Mouse (Mus musculus): ENCODE results near the gene B3galt1. TPM values are rescaled to one million over a fixed set of nuclear protein-coding genes. Genes with fewer than 3 reads are reported as not detected.

Gene B3galt1
- polyA plus RNA-seq, 1 experiment from 2014 or later, result 45.2 TPM

GRCm38 (mm10) chr2:67567141-67567680 is 1.5 kb downstream of the B3galt1 start:
- Histone ChIP-seq H3K4me2 (ENCODE audit: low read length) (peak overlapping the region; percentile 98), H3K36me3 (ENCODE audit: control insufficient read depth, insufficient read depth, low read length) (no peaks in the 10 kb centered on the region), H3K4me3 (ENCODE audit: low read depth, low read length) (peak overlapping the region; percentile 55), H3K9ac (ENCODE audit: low read length) (peak overlapping the region; percentile 82), H3K9me3 (replicated peaks; ENCODE audit: control insufficient read depth, low read length) (no peaks in the 10 kb centered on the region), H3K27ac (ENCODE audit: low read depth, low read length) (no peak overlapping the region), H3K27me3 (replicated peaks; ENCODE audit: control insufficient read depth, insufficient read depth, low read length) (no peaks in the 10 kb centered on the region), H3K4me1 (ENCODE audit: control insufficient read depth, insufficient read depth, low read length) (peaks cover 8% of the 10 kb centered on the region)
- WGBS, result 7% methylated on average over 8 of the region's 8 CpGs
- peak; percentile 31 for DNase-seq (ENCODE audit: low spot score)
- ATAC-seq, result no peak

DNA sequence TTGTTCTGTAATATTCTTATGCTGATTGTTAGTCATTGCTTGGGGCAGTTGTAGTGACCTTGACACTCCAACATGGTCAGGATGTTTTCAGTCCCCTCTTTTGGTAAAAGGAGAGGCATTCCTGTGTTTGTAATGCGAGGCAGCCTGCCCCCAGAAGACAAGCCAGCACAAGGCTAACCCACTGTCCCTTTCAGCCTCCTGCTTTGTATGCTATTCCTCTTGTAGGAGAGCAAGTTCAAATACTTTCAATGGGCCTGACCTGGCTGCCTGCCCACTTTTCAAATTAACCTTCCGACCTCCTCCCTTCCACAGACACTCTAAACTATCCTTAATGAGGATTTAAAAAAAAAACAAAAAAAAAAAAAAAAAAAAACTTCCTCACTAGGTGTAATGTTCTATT is 11.0 kb downstream of the B3galt1 start:
- Histone ChIP-seq H3K4me1 (ENCODE audit: control insufficient read depth, insufficient read depth, low read length) (no peaks in the 10 kb centered on the region), H3K9ac (ENCODE audit: low read length) (no peak overlapping the region), H3K27me3 (replicated peaks; ENCODE audit: control insufficient read depth, insufficient read depth, low read length) (no peaks in the 10 kb centered on the region), H3K4me2 (ENCODE audit: low read length) (no peak overlapping the region), H3K27ac (ENCODE audit: low read depth, low read length) (no peak overlapping the region), H3K9me3 (replicated peaks; ENCODE audit: control insufficient read depth, low read length) (no peaks in the 10 kb centered on the region), H3K4me3 (ENCODE audit: low read depth, low read length) (no peak overlapping the region), H3K36me3 (ENCODE audit: control insufficient read depth, insufficient read depth, low read length) (no peaks in the 10 kb centered on the region)
- WGBS, result 4% methylated on average over 2 of the region's 2 CpGs
- DNase-seq (ENCODE audit: low spot score), result peak; percentile 21
- peak; percentile 44; the same call in 1 of the 2 replicates for ATAC-seq

GRCm38 (mm10) chr2:67583091-67583490 is 17.4 kb downstream of the B3galt1 start:
- no peak for DNase-seq (ENCODE audit: low spot score)
- Histone ChIP-seq H3K27ac (ENCODE audit: low read depth, low read length) (no peak overlapping the region), H3K4me1 (ENCODE audit: control insufficient read depth, insufficient read depth, low read length) (no peaks in the 10 kb centered on the region), H3K4me2 (ENCODE audit: low read length) (no peak overlapping the region), H3K36me3 (ENCODE audit: control insufficient read depth, insufficient read depth, low read length) (no peaks in the 10 kb centered on the region), H3K4me3 (ENCODE audit: low read depth, low read length) (no peak overlapping the region), H3K9me3 (replicated peaks; ENCODE audit: control insufficient read depth, low read length) (no peaks in the 10 kb centered on the region), H3K9ac (ENCODE audit: low read length) (no peak overlapping the region), H3K27me3 (replicated peaks; ENCODE audit: control insufficient read depth, insufficient read depth, low read length) (no peaks in the 10 kb centered on the region)
- no peak for ATAC-seq
- WGBS, result 25% methylated on average over 2 of the region's 2 CpGs

- no peaks in the 10 kb centered on the region for H3K4me1 ChIP-seq (ENCODE audit: control insufficient read depth, insufficient read depth, low read length)
- H3K4me2 ChIP-seq (ENCODE audit: low read length), result no peak overlapping the region
- H3K27me3 ChIP-seq (replicated peaks; ENCODE audit: control insufficient read depth, insufficient read depth, low read length), result no peaks in the 10 kb centered on the region
- no peak overlapping the region for H3K9ac ChIP-seq (ENCODE audit: low read length)
- ATAC-seq, result no peak
- no peak for DNase-seq (ENCODE audit: low spot score)
- H3K27ac ChIP-seq (ENCODE audit: low read depth, low read length), result no peak overlapping the region
- no peaks in the 10 kb centered on the region for H3K9me3 ChIP-seq (replicated peaks; ENCODE audit: control insufficient read depth, low read length)
- H3K4me3 ChIP-seq (ENCODE audit: low read depth, low read length), result no peak overlapping the region
- H3K36me3 ChIP-seq (ENCODE audit: control insufficient read depth, insufficient read depth, low read length), result no peaks in the 10 kb centered on the region
These were observed 24.7 kb downstream of the B3galt1 start for GRCm38 (mm10) chr2:67590408-67590807.

DNA sequence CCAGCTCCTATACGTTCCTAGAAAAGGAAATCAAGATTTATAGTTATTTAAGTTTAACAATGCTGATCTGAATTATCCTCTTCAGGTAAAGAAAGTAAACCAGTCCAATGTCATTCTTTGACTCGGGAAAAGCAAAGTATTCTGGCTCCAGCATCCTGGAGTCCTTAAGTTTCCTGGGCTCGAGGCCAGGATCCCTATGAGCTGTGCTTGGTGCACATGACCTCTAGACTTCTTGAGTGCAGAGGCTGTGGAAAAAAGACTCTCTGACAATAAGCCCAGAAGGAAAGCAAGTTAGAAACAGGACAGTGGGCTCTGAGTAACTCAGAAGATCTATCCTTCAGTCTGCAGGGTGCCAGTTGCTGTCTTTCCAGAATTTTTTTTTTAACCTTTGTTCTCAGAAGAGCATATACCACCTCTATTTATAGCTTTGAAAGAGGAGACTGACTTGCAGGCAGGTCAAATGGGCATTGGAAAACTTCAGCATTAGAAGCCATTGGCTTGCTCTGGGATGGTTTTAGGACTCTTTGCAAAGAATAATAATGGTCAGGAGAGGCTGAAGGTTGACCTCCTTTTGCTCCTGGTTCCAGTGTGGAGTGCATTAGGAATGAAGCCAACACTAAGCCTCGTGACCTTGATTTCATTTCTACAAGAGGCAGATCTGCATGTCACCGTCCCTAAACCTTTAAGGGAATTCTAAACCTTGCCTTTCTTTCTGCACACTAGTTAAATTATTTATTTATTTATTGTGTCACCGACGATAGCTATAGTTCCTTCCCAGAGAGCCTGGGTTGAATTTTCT is 26.4 kb downstream of the B3galt1 start:
- no peaks in the 10 kb centered on the region for H3K36me3 ChIP-seq (ENCODE audit: control insufficient read depth, insufficient read depth, low read length)
- no peak overlapping the region for H3K27ac ChIP-seq (ENCODE audit: low read depth, low read length)
- 82% methylated on average over 7 of the region's 7 CpGs for WGBS
- H3K9me3 ChIP-seq (replicated peaks; ENCODE audit: control insufficient read depth, low read length), result no peaks in the 10 kb centered on the region
- H3K4me1 ChIP-seq (ENCODE audit: control insufficient read depth, insufficient read depth, low read length), result no peaks in the 10 kb centered on the region
- ATAC-seq, result no peak
- H3K4me2 ChIP-seq (ENCODE audit: low read length), result no peak overlapping the region
- DNase-seq (ENCODE audit: low spot score), result no peak
- no peak overlapping the region for H3K9ac ChIP-seq (ENCODE audit: low read length)
- H3K4me3 ChIP-seq (ENCODE audit: low read depth, low read length), result no peak overlapping the region
- H3K27me3 ChIP-seq (replicated peaks; ENCODE audit: control insufficient read depth, insufficient read depth, low read length), result no peaks in the 10 kb centered on the region

GRCm38 (mm10) chr2:67622902-67623301 is 57.2 kb downstream of the B3galt1 start:
- no peak overlapping the region for H3K4me2 ChIP-seq (ENCODE audit: low read length)
- no peaks in the 10 kb centered on the region for H3K27me3 ChIP-seq (replicated peaks; ENCODE audit: control insufficient read depth, insufficient read depth, low read length)
- H3K9me3 ChIP-seq (replicated peaks; ENCODE audit: control insufficient read depth, low read length), result no peaks in the 10 kb centered on the region
- DNase-seq (ENCODE audit: low spot score), result no peak
- no peak overlapping the region for H3K9ac ChIP-seq (ENCODE audit: low read length)
- ATAC-seq, result no peak
- no peak overlapping the region for H3K27ac ChIP-seq (ENCODE audit: low read depth, low read length)
- H3K4me3 ChIP-seq (ENCODE audit: low read depth, low read length), result no peak overlapping the region
- H3K36me3 ChIP-seq (ENCODE audit: control insufficient read depth, insufficient read depth, low read length), result no peaks in the 10 kb centered on the region
- H3K4me1 ChIP-seq (ENCODE audit: control insufficient read depth, insufficient read depth, low read length), result no peaks in the 10 kb centered on the region

GRCm38 (mm10) chr2:67627667-67628066 is 62.0 kb downstream of the B3galt1 start:
- Histone ChIP-seq H3K9me3 (replicated peaks; ENCODE audit: control insufficient read depth, low read length) (no peaks in the 10 kb centered on the region), H3K36me3 (ENCODE audit: control insufficient read depth, insufficient read depth, low read length) (no peaks in the 10 kb centered on the region), H3K4me1 (ENCODE audit: control insufficient read depth, insufficient read depth, low read length) (no peaks in the 10 kb centered on the region), H3K27ac (ENCODE audit: low read depth, low read length) (no peak overlapping the region), H3K27me3 (replicated peaks; ENCODE audit: control insufficient read depth, insufficient read depth, low read length) (no peaks in the 10 kb centered on the region), H3K4me3 (ENCODE audit: low read depth, low read length) (no peak overlapping the region), H3K9ac (ENCODE audit: low read length) (no peak overlapping the region), H3K4me2 (ENCODE audit: low read length) (no peak overlapping the region)
- ATAC-seq (no peak), DNase-seq (ENCODE audit: low spot score) (no peak)
- WGBS, result 74% methylated on average over 3 of the region's 3 CpGs

GRCm38 (mm10) chr2:67628289-67628688 is 62.6 kb downstream of the B3galt1 start:
- no peaks in the 10 kb centered on the region for H3K27me3 ChIP-seq (replicated peaks; ENCODE audit: control insufficient read depth, insufficient read depth, low read length)
- no peaks in the 10 kb centered on the region for H3K4me1 ChIP-seq (ENCODE audit: control insufficient read depth, insufficient read depth, low read length)
- H3K4me2 ChIP-seq (ENCODE audit: low read length), result no peak overlapping the region
- no peaks in the 10 kb centered on the region for H3K9me3 ChIP-seq (replicated peaks; ENCODE audit: control insufficient read depth, low read length)
- ATAC-seq (no peak), DNase-seq (ENCODE audit: low spot score) (no peak)
- 86% methylated on average over 3 of the region's 3 CpGs for WGBS
- no peak overlapping the region for H3K27ac ChIP-seq (ENCODE audit: low read depth, low read length)
- no peaks in the 10 kb centered on the region for H3K36me3 ChIP-seq (ENCODE audit: control insufficient read depth, insufficient read depth, low read length)
- no peak overlapping the region for H3K9ac ChIP-seq (ENCODE audit: low read length)
- H3K4me3 ChIP-seq (ENCODE audit: low read depth, low read length), result no peak overlapping the region

- H3K27me3 ChIP-seq (replicated peaks; ENCODE audit: control insufficient read depth, insufficient read depth, low read length), result no peaks in the 10 kb centered on the region
- WGBS, result 71% methylated on average over 3 of the region's 3 CpGs
- H3K9me3 ChIP-seq (replicated peaks; ENCODE audit: control insufficient read depth, low read length), result no peaks in the 10 kb centered on the region
- no peak overlapping the region for H3K9ac ChIP-seq (ENCODE audit: low read length)
- H3K4me3 ChIP-seq (ENCODE audit: low read depth, low read length), result no peak overlapping the region
- no peak overlapping the region for H3K4me2 ChIP-seq (ENCODE audit: low read length)
- DNase-seq (ENCODE audit: low spot score) (peak; percentile 5), ATAC-seq (no peak)
- no peak overlapping the region for H3K27ac ChIP-seq (ENCODE audit: low read depth, low read length)
- no peaks in the 10 kb centered on the region for H3K4me1 ChIP-seq (ENCODE audit: control insufficient read depth, insufficient read depth, low read length)
- no peaks in the 10 kb centered on the region for H3K36me3 ChIP-seq (ENCODE audit: control insufficient read depth, insufficient read depth, low read length)
These were observed 89.2 kb downstream of the B3galt1 start for GRCm38 (mm10) chr2:67654847-67655246.
